Mouse (Mus musculus): ENCODE results near the gene Zfp648.

DNA sequence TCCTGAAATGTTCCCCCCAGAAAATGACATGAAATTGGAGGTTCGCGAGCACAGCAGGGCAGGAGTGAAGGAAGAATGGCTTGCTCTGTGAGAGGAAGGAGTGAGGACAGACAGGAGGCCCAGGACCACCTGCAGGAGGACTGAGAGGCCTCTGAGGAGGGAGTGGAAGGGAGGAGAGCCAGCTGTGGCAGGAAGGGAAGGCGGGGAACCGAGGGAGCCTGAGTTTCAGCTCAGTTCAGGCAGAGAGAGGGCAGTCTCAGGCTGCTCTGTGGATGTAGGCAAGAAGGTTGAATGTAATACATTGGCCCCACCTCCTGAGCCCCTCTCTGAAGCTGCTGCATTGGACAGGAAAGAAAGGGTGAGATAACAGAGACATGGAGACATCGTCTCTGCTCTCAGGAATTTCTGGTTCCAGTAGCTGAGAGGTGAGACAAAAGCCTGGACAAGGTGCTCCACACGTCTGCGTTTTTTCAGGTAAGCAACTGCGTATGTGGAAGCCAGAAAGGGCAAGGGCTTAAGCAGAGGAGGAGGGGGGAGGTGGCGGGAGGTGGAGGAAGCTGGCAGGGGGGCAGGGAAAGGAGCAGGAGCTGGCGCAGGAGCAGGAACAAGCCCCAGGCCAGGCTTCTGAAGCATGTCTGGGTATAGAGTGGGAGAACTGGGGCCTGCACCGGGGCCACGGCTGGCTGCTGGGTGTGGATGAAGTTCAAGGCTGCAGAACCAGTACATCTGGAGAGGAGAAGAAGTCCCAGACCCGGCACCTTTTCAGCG is at the start of gene Zfp648:
- TF ChIP-seq TAL1 (IDR thresholded peaks at IDR 0.05; ENCODE audit: low read length) (no peak), GATA1 (IDR thresholded peaks at IDR 0.05; ENCODE audit: low read length) (no peak)
